Mouse (Mus musculus) forebrain, embryonic 15.5 days (tissue): Measurements from ENCODE around the gene Homer1. TPM values are rescaled to one million over a fixed set of nuclear protein-coding genes. Genes with fewer than 3 reads are reported as not detected.

ENCODE experiments used
- ATAC-seq: fragments of 200-750 bp; cut with Nextera tagmentation; replicated peaks from 2 replicates; pipeline ENCODE4 v1.8.0; 2017; ENCODE audit warnings: mild to moderate bottlenecking, moderate TSS enrichment, moderate library complexity
- H3K27ac ChIP-seq: fragments of 300-500 bp; sonication (generic); replicated peaks from 2 replicates; pipeline ENCODE4 v1.5.1; 2015; ENCODE audit warnings: mild to moderate bottlenecking, inconsistent platforms
- H3K27me3 ChIP-seq: fragments of 300-500 bp; sonication (generic); 2 replicates; pipeline ENCODE4 v1.6.1; 2015; ENCODE audit warnings: inconsistent platforms
- H3K36me3 ChIP-seq: fragments of 300-500 bp; sonication (generic); 2 replicates; pipeline ENCODE4 v1.6.1; 2015; ENCODE audit warnings: mild to moderate bottlenecking, inconsistent platforms
- H3K4me1 ChIP-seq: fragments of 300-500 bp; sonication (generic); 2 replicates; pipeline ENCODE4 v1.6.1; 2015; ENCODE audit warnings: inconsistent platforms
- H3K4me2 ChIP-seq: fragments of 300-500 bp; sonication (generic); replicated peaks from 2 replicates; pipeline ENCODE4 v1.6.1; 2015; ENCODE audit warnings: mild to moderate bottlenecking, inconsistent platforms
- H3K4me3 ChIP-seq: fragments of 300-500 bp; sonication (generic); 2 replicates; pipeline ENCODE4 v1.5.1; 2015; ENCODE audit warnings: mild to moderate bottlenecking, inconsistent platforms
- H3K9ac ChIP-seq: fragments of 300-500 bp; sonication (generic); replicated peaks from 2 replicates; pipeline ENCODE4 v1.6.1; 2015; ENCODE audit warnings: mild to moderate bottlenecking, inconsistent platforms
- H3K9me3 ChIP-seq: fragments of 300-500 bp; sonication (generic); 2 replicates; pipeline ENCODE4 v1.6.1; 2016; ENCODE audit warnings: inconsistent platforms
- WGBS: fragments of 180-500 bp; shearing (Covaris S2); methylation state at CpG from one replicate; pipeline ENCODE4 v1.1.7; 2015; ENCODE audit warnings: mixed read lengths; 5-methylcytosine and 5-hydroxymethylcytosine counted together
- polyA plus RNA-seq: library from polyadenylated mRNA; unstranded; fragments of >200 nt; fragmentation: Nextera tagmentation; extraction: Ambion mirVana; gene quantifications from 2 replicates; pipeline ENCODE4 v1.2.1, GENCODE M21; 2015

Homer1 gene
- polyA plus RNA-seq, 1 experiment from 2014 or later = 17.4 TPM

- 52% methylated on average over 2 of the region's 2 CpGs for WGBS
- H3K4me3 ChIP-seq = no peak overlapping the region
- H3K4me1 ChIP-seq = 0 out of 2 replicates have a peak, but pooled peaks cover 6% of the 10 kb centered on the region
- no peaks in the 10 kb centered on the region for H3K27me3 ChIP-seq
- no peaks in the 10 kb centered on the region for H3K9me3 ChIP-seq
- H3K27ac ChIP-seq = no peak overlapping the region
- H3K9ac ChIP-seq = no peak overlapping the region
- H3K4me2 ChIP-seq = no peak overlapping the region
- peak; percentile 60 for ATAC-seq
- H3K36me3 ChIP-seq = no peaks in the 10 kb centered on the region
These were observed 120.3 kb downstream of the Homer1 start for GRCm38 (mm10) chr13:93419779-93420178.

GRCm38 (mm10) chr13:93423224-93423623, 123.8 kb downstream of the Homer1 start:
- ATAC-seq = no peak
- H3K27ac ChIP-seq = no peak overlapping the region
- 0 out of 2 replicates have a peak, but pooled peaks cover 6% of the 10 kb centered on the region for H3K4me1 ChIP-seq
- no peaks in the 10 kb centered on the region for H3K27me3 ChIP-seq
- no peaks in the 10 kb centered on the region for H3K36me3 ChIP-seq
- no peaks in the 10 kb centered on the region for H3K9me3 ChIP-seq
- H3K4me3 ChIP-seq = no peak overlapping the region
- H3K9ac ChIP-seq = no peak overlapping the region
- 83% methylated on average over 2 of the region's 2 CpGs for WGBS
- H3K4me2 ChIP-seq = no peak overlapping the region

- H3K9me3 ChIP-seq = no peaks in the 10 kb centered on the region
- peaks cover 2% of the 10 kb centered on the region; the same call in 1 of the 2 replicates for H3K36me3 ChIP-seq
- no peak for ATAC-seq
- 96% methylated on average over 5 of the region's 5 CpGs for whole genome bisulfite sequencing
- no peaks in the 10 kb centered on the region for H3K27me3 ChIP-seq
- no peak overlapping the region for H3K4me3 ChIP-seq
- no peaks in the 10 kb centered on the region for H3K4me1 ChIP-seq
- no peak overlapping the region for H3K27ac ChIP-seq
- no peak overlapping the region for H3K9ac ChIP-seq
- H3K4me2 ChIP-seq = no peak overlapping the region
These were observed 128.8 kb downstream of the Homer1 start for GRCm38 (mm10) chr13:93427920-93428876.

GRCm38 (mm10) chr13:93429205-93429604, 129.8 kb downstream of the Homer1 start:
- no peaks in the 10 kb centered on the region for H3K27me3 ChIP-seq
- H3K4me2 ChIP-seq = no peak overlapping the region
- peaks cover 2% of the 10 kb centered on the region; the same call in 1 of the 2 replicates for H3K36me3 ChIP-seq

GRCm38 (mm10) chr13:93440167-93440566, 140.7 kb downstream of the Homer1 start:
- 92% methylated on average over 3 of the region's 3 CpGs for WGBS
- no peaks in the 10 kb centered on the region for H3K4me1 ChIP-seq
- H3K36me3 ChIP-seq = peaks cover 47% of the 10 kb centered on the region
- H3K4me2 ChIP-seq = no peak overlapping the region
- no peaks in the 10 kb centered on the region for H3K27me3 ChIP-seq
- peak; percentile 51; the same call in 1 of the 2 replicates for ATAC-seq
- H3K27ac ChIP-seq = no peak overlapping the region
- H3K9ac ChIP-seq = no peak overlapping the region
- H3K9me3 ChIP-seq = no peaks in the 10 kb centered on the region
- no peak overlapping the region for H3K4me3 ChIP-seq

More at GRCm38 (mm10) chr13:93429205-93429604, 129.8 kb downstream of the Homer1 start:
- no peaks in the 10 kb centered on the region for H3K4me1 ChIP-seq
- WGBS = 100% methylated on average over 1 of the region's 1 CpGs
- H3K9me3 ChIP-seq = no peaks in the 10 kb centered on the region
- H3K4me3 ChIP-seq = no peak overlapping the region
- H3K27ac ChIP-seq = no peak overlapping the region
- no peak overlapping the region for H3K9ac ChIP-seq
- ATAC-seq = no peak

- 66% methylated on average over 6 of the region's 6 CpGs for WGBS
- Histone ChIP-seq H3K27me3 (no peaks in the 10 kb centered on the region), H3K9ac (no peak overlapping the region), H3K4me1 (0 out of 2 replicates have a peak, but pooled peaks cover 6% of the 10 kb centered on the region), H3K4me2 (no peak overlapping the region), H3K36me3 (peaks cover 33% of the 10 kb centered on the region; the same call in 1 of the 2 replicates), H3K27ac (peak overlapping the region; percentile 39), H3K4me3 (no peak overlapping the region), H3K9me3 (no peaks in the 10 kb centered on the region)
- peak; percentile 75; the same call in 1 of the 2 replicates for ATAC-seq
These were observed 153.8 kb downstream of the Homer1 start for GRCm38 (mm10) chr13:93453275-93453674.

Other genes with a start within 250 kb of the Homer1 start
- 0.15 and 0.19 TPM in 2 replicates for gene Cmya5, start 154.9 kb upstream of the Homer1 start, polyA plus RNA-seq
- gene Tent2, start 107.2 kb upstream of the Homer1 start, polyA plus RNA-seq = 45.3 and 45.9 TPM in 2 replicates
- 9.8 and 10.9 TPM in 2 replicates for gene Jmy, start 200.2 kb downstream of the Homer1 start, polyA plus RNA-seq